Mouse (Mus musculus) spleen, adult 2 months (tissue): ENCODE measurements around the gene Atrip.

Experiments
- CTCF ChIP-seq: fragments of 200-500 bp; IDR thresholded peaks from 2 replicates; pipeline ENCODE4 v1.5.1; 2011; ENCODE audit warnings: mild to moderate bottlenecking, inconsistent platforms; ENCODE audit not compliant: insufficient read depth, insufficient read length, insufficient replicate concordance; ENCODE audit errors: extremely low read depth
- POLR2A ChIP-seq: fragments of 200-500 bp; IDR thresholded peaks from 2 replicates; pipeline ENCODE4 v1.6.1; 2011; ENCODE audit warnings: low read depth, low read length, inconsistent platforms

- TF ChIP-seq CTCF, result no peak
- no peak for TF ChIP-seq POLR2A
Measured at GRCm38 (mm10) chr9:109104083-109104482, 30.2 kb upstream of the Atrip start.
